Mouse (Mus musculus) spleen, postnatal 14 days (tissue): Measurements from ENCODE around the gene Gm14226.
"Not testable (repeated sequence)": the region's sequence is repeated elsewhere in the genome, so short reads cannot be mapped to it uniquely, and the experiment has no call there.

ENCODE experiments used
- DNase-seq, 2 experiments: peaks; one replicate each; pipeline ENCODE4 v3.0.0; 2021 to 2022; ENCODE audit warnings: low spot score in 2 of 2

Gene Gm14226

GRCm38 (mm10) chr2:155047452-155048178 is 29.5 kb downstream of the Gm14226 start:
- no peak for DNase-seq

- no peak for DNase-seq
Measured at GRCm38 (mm10) chr2:155050108-155050503, 32.0 kb downstream of the Gm14226 start.

GRCm38 (mm10) chr2:155050504-155051236 is 32.6 kb downstream of the Gm14226 start:
- peak; percentile 96 for DNase-seq

GRCm38 (mm10) chr2:155051622-155052351 is 33.7 kb downstream of the Gm14226 start:
- no peak for DNase-seq

GRCm38 (mm10) chr2:155052681-155053080 is 34.6 kb downstream of the Gm14226 start:
- no peak for DNase-seq

GRCm38 (mm10) chr2:155053512-155053911 is 35.4 kb downstream of the Gm14226 start:
- not testable (repeated sequence) for DNase-seq

- DNase-seq = no peak
Measured at GRCm38 (mm10) chr2:155054672-155055071, 36.6 kb downstream of the Gm14226 start.

- DNase-seq = no peak
Measured at GRCm38 (mm10) chr2:155056076-155056578, 38.1 kb downstream of the Gm14226 start.

- DNase-seq = no peak
Measured at GRCm38 (mm10) chr2:155057361-155057760, 39.3 kb downstream of the Gm14226 start.

- no peak for DNase-seq
Measured at GRCm38 (mm10) chr2:155071027-155071426, 53.0 kb downstream of the Gm14226 start.

- no peak for DNase-seq
Measured at GRCm38 (mm10) chr2:155072353-155073145, 54.5 kb downstream of the Gm14226 start.

- no peak for DNase-seq
Measured at GRCm38 (mm10) chr2:155073347-155073746, 55.3 kb downstream of the Gm14226 start.

- peak; percentile 73 to 82 for DNase-seq
Measured at GRCm38 (mm10) chr2:155073978-155074765, 56.1 kb downstream of the Gm14226 start, which contains the start of gene Ahcy. TSS of gene Ahcy (minus strand) at chr2:155074497.

- no peak for DNase-seq
Measured at GRCm38 (mm10) chr2:155074766-155075330, 56.8 kb downstream of the Gm14226 start.

- no peak for DNase-seq
Measured at GRCm38 (mm10) chr2:155075649-155076048, 57.6 kb downstream of the Gm14226 start.
